In the genomic region with DNA sequence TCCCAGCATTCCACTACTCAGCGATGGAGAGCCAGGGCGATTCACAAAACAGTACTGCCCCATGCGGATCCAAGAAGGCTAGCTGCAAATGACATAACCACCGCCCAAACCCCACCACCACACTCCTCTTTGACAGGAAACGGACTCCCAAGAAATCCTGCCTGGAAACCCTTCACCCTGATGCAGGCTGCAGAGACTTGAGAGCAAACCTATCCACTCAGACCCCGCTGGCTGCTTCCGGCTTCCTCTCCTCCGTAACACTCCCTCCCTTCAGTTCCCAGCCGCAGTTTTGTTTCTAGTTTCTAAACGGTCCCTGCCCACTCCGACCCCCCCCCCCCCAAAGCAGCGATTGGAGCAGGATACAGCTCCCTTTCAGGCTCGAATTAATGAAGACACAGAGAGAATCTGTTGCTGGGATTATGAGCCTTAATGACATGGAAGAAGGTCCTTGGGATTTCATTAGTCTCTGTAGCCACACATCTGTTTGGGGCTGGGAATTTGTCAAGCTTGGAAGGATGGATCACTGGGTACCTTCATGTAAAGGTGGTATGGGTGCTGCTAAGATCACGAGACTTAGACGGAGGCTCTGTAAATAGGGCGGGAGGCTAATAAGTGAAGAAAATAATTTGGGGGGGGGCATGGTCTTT, we compare ENCODE assay signal across 8 mouse cellular contexts.
DNase-seq lines count a peak whose midpoint lies in the region; TF ChIP-seq lines count a peak whose summit lies in the region.

No protein-coding gene starts in this region.

- H3K36me3 ChIP-seq in kidney, adult 2 months (ENCODE audit: control insufficient read depth, insufficient read depth, low read length): no peaks in the 10 kb centered on the region

- H3K4me1 ChIP-seq in brown adipose tissue, adult 24 weeks (ENCODE audit: control insufficient read depth, insufficient read depth, insufficient read length, low read length): peaks cover 4% of the 10 kb centered on the region
- H3K4me1 ChIP-seq in kidney, adult 2 months (ENCODE audit: control insufficient read depth, insufficient read depth, low read length): no peaks in the 10 kb centered on the region
- peaks cover 3% of the 10 kb centered on the region; the same call in 1 of the 2 replicates for H3K4me1 ChIP-seq in lung, adult 2 months (ENCODE audit: control insufficient read depth, insufficient read depth, low read length)
- peaks cover 16% of the 10 kb centered on the region for H3K4me1 ChIP-seq in olfactory bulb, adult 2 months (ENCODE audit: control insufficient read depth, insufficient read depth, low read length)

- TF ChIP-seq CTCF in kidney, adult 2 months (conservative IDR thresholded peaks at IDR 0.05; ENCODE audit: insufficient read depth, insufficient read length, low read depth, low read length): peak; percentile 44
- TF ChIP-seq CTCF in lung, adult 2 months (IDR thresholded peaks at IDR 0.05; ENCODE audit: insufficient read depth, low read length): no peak
- TF ChIP-seq CTCF in olfactory bulb, adult 2 months (IDR thresholded peaks at IDR 0.05; ENCODE audit: insufficient read depth, low read depth, low read length): no peak; the same call in 1 of the 2 replicates

- TF ChIP-seq POLR2A in kidney, adult 2 months (IDR thresholded peaks at IDR 0.05; ENCODE audit: low read depth, low read length): no peak
- no peak for TF ChIP-seq POLR2A in lung, adult 2 months (IDR thresholded peaks at IDR 0.05; ENCODE audit: borderline replicate concordance, extremely low read depth, low read depth, low read length)
- no peak for TF ChIP-seq POLR2A in olfactory bulb, adult 2 months (IDR thresholded peaks at IDR 0.05; ENCODE audit: insufficient read depth, low read depth, low read length)

- H3K27me3 ChIP-seq in kidney, adult 2 months (replicated peaks; ENCODE audit: control insufficient read depth, insufficient read depth, low read length): no peaks in the 10 kb centered on the region

- H3K4me3 ChIP-seq in brown adipose tissue, adult 24 weeks (ENCODE audit: insufficient read depth, low read depth, low read length): peak overlapping the region; percentile 43
- H3K4me3 ChIP-seq in kidney, adult 2 months (ENCODE audit: insufficient read depth, low read depth, low read length): peak overlapping the region; percentile 65
- peak overlapping the region; percentile 47 for H3K4me3 ChIP-seq in lung, adult 2 months (replicated peaks; ENCODE audit: extremely low read depth, low read depth, low read length)
- H3K4me3 ChIP-seq in olfactory bulb, adult 2 months (ENCODE audit: insufficient read depth, low read depth, low read length): peak overlapping the region; percentile 36

- peak; percentile 44 to 56 for DNase-seq in layer of hippocampus, postnatal 10 days (ENCODE audit: low spot score in 2 of 2)
- no peak for DNase-seq in layer of hippocampus, adult 18-20 months (ENCODE audit: low spot score in 2 of 2)
- DNase-seq in heart, adult 9 months (ENCODE audit: low spot score in 2 of 2): peak; percentile 39 to 41
- peak; percentile 43 for DNase-seq in kidney, adult 2 months
- peak; percentile 35 for DNase-seq in lung, adult 2 months
- no peak for DNase-seq in urinary bladder, postnatal 10 days (ENCODE audit: low spot score)

- WGBS in kidney, adult 2 months: under 1% methylated on average over 16 of the region's 16 CpGs
- WGBS in lung, adult 2 months: 2% methylated on average over 16 of the region's 16 CpGs
- WGBS in olfactory bulb, adult 2 months: 5% methylated on average over 16 of the region's 16 CpGs

- no peak overlapping the region for H3K27ac ChIP-seq in brown adipose tissue, adult 24 weeks (replicated peaks; ENCODE audit: low read depth, low read length)
- no peak overlapping the region for H3K27ac ChIP-seq in kidney, adult 2 months (ENCODE audit: insufficient read depth, low read depth, low read length)
- H3K27ac ChIP-seq in olfactory bulb, adult 2 months (ENCODE audit: insufficient read depth, low read depth, low read length): peak overlapping the region; percentile 39; the same call in 1 of the 2 replicates

Comparison
In these comparisons a context has a peak if more than half of its experiments do, and no peak if none do; other contexts are left out.
1. DNase-seq: peak in layer of hippocampus, postnatal 10 days (2 of 2), heart, adult 9 months (2 of 2), kidney, adult 2 months (single experiment) and lung, adult 2 months (single experiment); none in layer of hippocampus, adult 18-20 months (0 of 2) and urinary bladder, postnatal 10 days (single experiment).
2. Peak in every context shown above with its lines, with median percentiles within 50 percentile points of each other: H3K4me3 ChIP-seq.